Mouse (Mus musculus) bone marrow macrophage, adult 2 months (primary cell): ENCODE results near the gene Olfr288.

Experiments
- CTCF ChIP-seq: IDR thresholded peaks from 2 replicates; pipeline ENCODE4 v1.5.1; 2012; ENCODE audit warnings: low read depth, mild to moderate bottlenecking, low read length, moderate library complexity
- POLR2A ChIP-seq: IDR thresholded peaks from 2 replicates; pipeline ENCODE4 v1.6.1; 2012; ENCODE audit warnings: mild to moderate bottlenecking, low read depth, low read length, borderline replicate concordance

DNA sequence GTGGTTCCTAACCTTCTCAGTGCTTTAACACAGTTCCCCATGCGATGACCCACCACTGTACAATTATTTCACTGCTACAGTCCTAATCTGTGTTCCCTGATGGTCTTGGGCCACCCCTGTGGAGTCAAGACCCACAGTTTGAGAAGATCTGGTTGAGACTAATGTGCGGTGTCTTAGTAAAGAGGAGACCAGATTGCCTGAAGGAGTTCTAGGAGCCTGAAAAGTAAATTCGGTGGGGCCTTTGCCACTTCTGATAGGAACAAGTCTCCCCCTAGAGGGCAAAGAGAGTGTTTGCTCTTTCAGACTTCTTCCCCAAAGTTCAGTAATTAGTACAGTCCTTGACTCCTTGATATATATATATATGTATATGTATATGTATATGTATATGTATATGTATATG is 41.7 kb downstream of the Olfr288 start:
- no peak for TF ChIP-seq POLR2A
- no peak for TF ChIP-seq CTCF
